In genomic region chr12:4679971-4680370, GRCm38 (mm10) we compare ENCODE assay signal across 9 mouse cellular contexts. TPM values are rescaled to one million over a fixed set of nuclear protein-coding genes. Genes with fewer than 3 reads are reported as not detected.
DNase-seq lines count a peak whose midpoint lies in the region; ATAC-seq and TF ChIP-seq lines count a peak whose summit lies in the region.
"Had no signal": no experiment of that assay in that cellular context is flagged by ENCODE, and none has a peak within 500 bp of the region (broad histone marks: within the 10 kb centered on the region; RNA-seq: fewer than 3 reads in every experiment).

No protein-coding gene starts in this region.

- DNase-seq in embryo, embryonic 10 days (ENCODE audit: low spot score), result peak; percentile 9
- DNase-seq in embryo, embryonic 11 days, result no peak
- DNase-seq in MEL (ENCODE audit: low read depth, low spot score), result peak; percentile 93
- peak; percentile 83 for DNase-seq in liver
- DNase-seq in thymus, postnatal 0 days (ENCODE audit: low spot score), result no peak
- DNase-seq in ovary, postnatal 14 days (ENCODE audit: low spot score), result no peak
- DNase-seq in hindbrain, embryonic 14.5 days (ENCODE audit: low spot score), result no peak
- DNase-seq: lung, postnatal 4 days had no signal

- H3K9ac ChIP-seq in MEL (ENCODE audit: control insufficient read depth, low read depth, low read length, poor library complexity, severe bottlenecking), result no peak overlapping the region
- H3K9ac ChIP-seq in heart, embryonic 16.5 days (ENCODE audit: low read length), result no peak overlapping the region
- no peak overlapping the region for H3K9ac ChIP-seq in hindbrain, embryonic 14.5 days

- no peak overlapping the region for H3K4me3 ChIP-seq in MEL (ENCODE audit: control insufficient read depth in 1 of 2, insufficient read depth in 1 of 2, low read depth in 2 of 2, low read length in 2 of 2)
- H3K4me3 ChIP-seq in heart, embryonic 16.5 days (ENCODE audit: low read length), result no peak overlapping the region
- no peak overlapping the region for H3K4me3 ChIP-seq in hindbrain, embryonic 14.5 days (replicated peaks; ENCODE audit: low read length)

- TF ChIP-seq POLR2A in MEL (IDR thresholded peaks at IDR 0.05; ENCODE audit: control insufficient read depth in 1 of 2, insufficient read depth in 1 of 2, low read depth in 1 of 2, low read length in 2 of 2, poor library complexity in 1 of 2), result peak in 1 of 2 experiments; percentile 32; a peak in 1 of 4 replicates

- H3K4me2 ChIP-seq in heart, embryonic 16.5 days (ENCODE audit: low read depth, low read length), result peak overlapping the region; percentile 33; the same call in 1 of the 2 replicates
- no peak overlapping the region for H3K4me2 ChIP-seq in hindbrain, embryonic 14.5 days (replicated peaks)

- peak overlapping the region; percentile 80 for H3K27ac ChIP-seq in MEL (ENCODE audit: control insufficient read depth, low read depth, low read length)
- peak overlapping the region; percentile 70 for H3K27ac ChIP-seq in heart, embryonic 16.5 days (ENCODE audit: low read length)
- H3K27ac ChIP-seq in hindbrain, embryonic 14.5 days, result no peak overlapping the region

- H3K27me3 ChIP-seq in MEL (ENCODE audit: control insufficient read depth in 1 of 2, insufficient read depth in 2 of 2, low read length in 2 of 2), result no peaks in the 10 kb centered on the region
- H3K27me3 ChIP-seq in heart, embryonic 16.5 days (ENCODE audit: control insufficient read depth, insufficient read depth, low read length), result no peaks in the 10 kb centered on the region
- H3K27me3 ChIP-seq in hindbrain, embryonic 14.5 days (ENCODE audit: control insufficient read depth, insufficient read depth, low read length), result no peaks in the 10 kb centered on the region

- no peak for TF ChIP-seq CTCF in MEL (IDR thresholded peaks at IDR 0.05 in 2 of 3, conservative IDR thresholded peaks at IDR 0.05 in 1 of 3; ENCODE audit: control insufficient read depth in 1 of 3, insufficient read depth in 1 of 3, low read depth in 2 of 3, low read length in 3 of 3, poor library complexity in 1 of 3, severe bottlenecking in 1 of 3)

- peaks cover 20 to 21% of the 10 kb centered on the region in 2 experiments for H3K4me1 ChIP-seq in MEL (ENCODE audit: control insufficient read depth in 1 of 2, insufficient read depth in 2 of 2, low read length in 2 of 2)
- peaks cover 11% of the 10 kb centered on the region for H3K4me1 ChIP-seq in heart, embryonic 16.5 days (ENCODE audit: control insufficient read depth, insufficient read depth, low read length)
- no peaks in the 10 kb centered on the region for H3K4me1 ChIP-seq in hindbrain, embryonic 14.5 days (replicated peaks; ENCODE audit: control insufficient read depth, insufficient read depth, low read length)

- peak; percentile 99 for TF ChIP-seq EP300 in MEL (IDR thresholded peaks at IDR 0.05; ENCODE audit: low read depth in 1 of 2, low read length in 2 of 2)

- no peak for TF ChIP-seq RAD21 in MEL (IDR thresholded peaks at IDR 0.05; ENCODE audit: low read depth, low read length)

- H3K79me2 ChIP-seq in MEL (ENCODE audit: control insufficient read depth, insufficient read depth, low read length, poor library complexity), result no peaks in the 10 kb centered on the region

- WGBS in heart, embryonic 16.5 days, result 17% methylated on average over 4 of the region's 4 CpGs
- 81% methylated on average over 4 of the region's 4 CpGs for WGBS in hindbrain, embryonic 14.5 days

- ATAC-seq in heart, embryonic 16.5 days (replicated peaks; ENCODE audit: extremely low read depth, insufficient read depth, low FRiP score), result peak; percentile 82
- ATAC-seq in hindbrain, embryonic 14.5 days (ENCODE audit: low FRiP score), result no peak

- no peaks in the 10 kb centered on the region for H3K9me3 ChIP-seq in MEL (replicated peaks; ENCODE audit: insufficient read depth, low read length)
- H3K9me3 ChIP-seq in heart, embryonic 16.5 days (replicated peaks; ENCODE audit: control insufficient read depth, low read length), result no peaks in the 10 kb centered on the region
- no peaks in the 10 kb centered on the region for H3K9me3 ChIP-seq in hindbrain, embryonic 14.5 days (ENCODE audit: control insufficient read depth, low read length)

- H3K36me3 ChIP-seq in MEL (ENCODE audit: control insufficient read depth in 1 of 2, insufficient read depth in 2 of 2, low read length in 2 of 2), result peaks cover 12 to 30% of the 10 kb centered on the region in 2 experiments
- H3K36me3 ChIP-seq in heart, embryonic 16.5 days (ENCODE audit: control insufficient read depth, insufficient read depth), result peaks cover 15% of the 10 kb centered on the region
- peaks cover 15% of the 10 kb centered on the region; the same call in 1 of the 2 replicates for H3K36me3 ChIP-seq in hindbrain, embryonic 14.5 days (replicated peaks; ENCODE audit: control insufficient read depth, insufficient read depth)

TF ChIP-seq in MEL, 35 proteins besides CTCF, POLR2A, EP300 and RAD21:
- TF ChIP-seq TBP (IDR thresholded peaks at IDR 0.05; ENCODE audit: low read depth, low read length), result no peak
- TF ChIP-seq RCOR1 (IDR thresholded peaks at IDR 0.05; ENCODE audit: low read depth, low read length), result peak; percentile 94
- no peak for TF ChIP-seq POLR2AphosphoS5 (IDR thresholded peaks at IDR 0.05; ENCODE audit: borderline replicate concordance, low read depth, low read length)
- peak; percentile 100 for TF ChIP-seq GATA1 (IDR thresholded peaks at IDR 0.05; ENCODE audit: low read depth, low read length)
- no peak for TF ChIP-seq GABPA (IDR thresholded peaks at IDR 0.05; ENCODE audit: low read depth, low read length)
- TF ChIP-seq NRF1 (IDR thresholded peaks at IDR 0.05; ENCODE audit: insufficient read depth, low read depth, low read length, poor library complexity, severe bottlenecking), result no peak
- TF ChIP-seq MXI1 (IDR thresholded peaks at IDR 0.05; ENCODE audit: low read depth, low read length), result peak; percentile 88
- peak; percentile 98 for TF ChIP-seq TAL1 (IDR thresholded peaks at IDR 0.05; ENCODE audit: low read length)
- 0 out of 2 replicates have a peak, but pooled peaks have one; percentile 46 for TF ChIP-seq HCFC1 (IDR thresholded peaks at IDR 0.05; ENCODE audit: low read depth, low read length)
- peak; percentile 100 for TF ChIP-seq TCF12 (IDR thresholded peaks at IDR 0.05; ENCODE audit: low read depth, low read length)
- TF ChIP-seq SIN3A (IDR thresholded peaks at IDR 0.05; ENCODE audit: low read length), result peak; percentile 95
- no peak for TF ChIP-seq USF2 (IDR thresholded peaks at IDR 0.05; ENCODE audit: borderline replicate concordance in 1 of 2, insufficient read depth in 1 of 2, low read depth in 1 of 2, low read length in 2 of 2)
- peak; percentile 98 for TF ChIP-seq ETS1 (IDR thresholded peaks at IDR 0.05; ENCODE audit: low read depth, low read length)
- 0 out of 2 replicates have a peak, but pooled peaks have one; percentile 27 for TF ChIP-seq KAT2A (conservative IDR thresholded peaks at IDR 0.05; ENCODE audit: low read depth, low read length)
- peak; percentile 82 for TF ChIP-seq MYC (IDR thresholded peaks at IDR 0.05; ENCODE audit: low read depth, low read length)
- TF ChIP-seq ELF1 (IDR thresholded peaks at IDR 0.05; ENCODE audit: low read depth, low read length), result no peak
- peak; percentile 66 for TF ChIP-seq MYB (IDR thresholded peaks at IDR 0.05; ENCODE audit: low read depth, low read length)
- peak; percentile 79; the same call in 1 of the 2 replicates for TF ChIP-seq MAZ (IDR thresholded peaks at IDR 0.05; ENCODE audit: low read depth, low read length)
- TF ChIP-seq BHLHE40 (IDR thresholded peaks at IDR 0.05; ENCODE audit: borderline replicate concordance, low read depth, low read length), result 0 out of 2 replicates have a peak, but pooled peaks have one; percentile 43
- TF ChIP-seq CHD2 (IDR thresholded peaks at IDR 0.05; ENCODE audit: low read length), result no peak; the same call in 1 of the 2 replicates
- TF ChIP-seq MAX (IDR thresholded peaks at IDR 0.05; ENCODE audit: low read length), result peak; percentile 53
- TF ChIP-seq ZC3H11A (IDR thresholded peaks at IDR 0.05; ENCODE audit: low read depth, low read length), result no peak
- TF ChIP-seq CHD1 (IDR thresholded peaks at IDR 0.05; ENCODE audit: low read depth, low read length), result no peak
- TF ChIP-seq UBTF (IDR thresholded peaks at IDR 0.05; ENCODE audit: borderline replicate concordance, insufficient read depth, low read depth, low read length), result no peak
- TF ChIP-seq JUND (IDR thresholded peaks at IDR 0.05; ENCODE audit: low read depth, low read length), result no peak
- TF ChIP-seq POLR2AphosphoS2 (IDR thresholded peaks at IDR 0.05; ENCODE audit: low read length), result 0 out of 2 replicates have a peak, but pooled peaks have one; percentile 40
- peak; percentile 80; the same call in 1 of the 2 replicates for TF ChIP-seq MAFK (IDR thresholded peaks at IDR 0.05; ENCODE audit: borderline replicate concordance, low read depth, low read length)
- TF ChIP-seq ZMIZ1 (IDR thresholded peaks at IDR 0.05; ENCODE audit: low read depth, low read length), result 0 out of 2 replicates have a peak, but pooled peaks have one; percentile 52

RNA-seq across cellular contexts. Expression of gene Fam228a, which starts 58.3 kb away (rescaled TPM):
- total RNA-seq in MEL (2012; rRNA removed), result 0.15 and 0.23 TPM in 2 replicates
- under 1 TPM in 1 of 2 experiments, not detected in 1; 0.33 TPM for polyA plus RNA-seq in MEL (2012; ENCODE audit: insufficient read depth in 1 of 2, insufficient read length in 2 of 2, low read depth in 1 of 2, low replicate concordance in 2 of 2, missing spikeins in 1 of 2)
- 0.16 and 0.25 TPM in 2 replicates for polyA plus RNA-seq in heart, embryonic 16.5 days (2015; fragmentation: Nextera tagmentation; extraction: Ambion mirVana)
- polyA plus RNA-seq in thymus, postnatal 0 days (2015; fragmentation: Nextera tagmentation; extraction: Ambion mirVana), result 0.12 and 0.20 TPM in 2 replicates
- 0.68 and 1.1 TPM in 2 replicates for polyA plus RNA-seq in hindbrain, embryonic 14.5 days (2014; fragmentation: Nextera tagmentation; extraction: Ambion mirVana)

Comparison
In these comparisons a context has a peak if more than half of its experiments do, and no peak if none do; other contexts are left out.
1. DNase-seq: peak in embryo, embryonic 10 days (single experiment), MEL (single experiment) and liver (single experiment); none in embryo, embryonic 11 days (single experiment), thymus, postnatal 0 days (single experiment), ovary, postnatal 14 days (single experiment) and hindbrain, embryonic 14.5 days (single experiment).